Comparison of ENCODE assay signal across 11 mouse cellular contexts in the genomic region with DNA sequence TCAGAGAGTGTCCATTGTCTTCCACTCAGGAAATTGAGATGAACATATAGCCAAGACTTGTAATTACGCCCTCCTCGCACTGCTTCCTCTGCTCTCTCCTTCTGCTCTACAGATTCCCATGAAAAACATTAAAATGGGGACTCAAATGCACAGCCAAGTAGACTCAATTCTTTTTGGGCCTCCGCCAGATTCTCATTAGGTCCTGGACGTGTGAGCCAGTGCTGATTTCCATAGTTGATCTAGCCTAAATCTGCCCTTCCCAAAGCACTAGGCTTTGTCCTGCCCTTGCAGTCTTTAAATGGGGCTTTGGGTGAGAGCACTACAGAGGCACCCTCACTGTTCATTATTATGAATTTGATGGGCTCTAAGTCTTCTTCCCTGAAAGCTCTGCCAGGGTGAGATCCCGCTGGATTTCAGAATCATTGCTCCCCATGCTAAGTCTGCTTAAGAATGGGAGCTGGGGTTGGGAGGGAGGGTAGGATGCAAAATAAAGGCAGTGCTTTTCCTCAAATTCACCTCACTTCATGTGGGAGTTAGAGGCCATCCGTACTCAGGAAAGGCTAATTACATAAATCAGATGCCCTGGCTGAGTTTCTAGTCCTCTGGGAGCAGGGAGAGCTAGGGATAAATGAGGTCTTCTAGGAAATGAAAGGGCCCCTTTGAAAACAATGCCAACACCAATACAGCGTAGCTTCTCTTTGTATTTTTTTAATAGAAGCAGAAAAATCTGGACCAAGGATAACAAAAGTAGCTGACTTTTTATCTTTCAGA. TPM values are rescaled to one million over a fixed set of nuclear protein-coding genes. Genes with fewer than 3 reads are reported as not detected.
A peak's percentile ranks its signal among the peaks of the same experiment; 100 is the strongest.
DNase-seq lines count a peak whose midpoint lies in the region; ATAC-seq lines count a peak whose summit lies in the region.
"Had no signal": no experiment of that assay in that cellular context is flagged by ENCODE, and none has a peak within 500 bp of the region (broad histone marks: within the 10 kb centered on the region; RNA-seq: fewer than 3 reads in every experiment).

No protein-coding gene starts in this region.

- H3K27me3 ChIP-seq in embryonic facial prominence, embryonic 10.5 days (replicated peaks; ENCODE audit: low read depth, poor library complexity, severe bottlenecking) = peaks cover 18% of the 10 kb centered on the region; the same call in 1 of the 2 replicates
- no peaks in the 10 kb centered on the region for H3K27me3 ChIP-seq in forebrain, embryonic 16.5 days (replicated peaks; ENCODE audit: control insufficient read depth, insufficient read depth, low read length)
- peaks cover 57% of the 10 kb centered on the region for H3K27me3 ChIP-seq in midbrain, embryonic 12.5 days
- H3K27me3 ChIP-seq: liver, embryonic 15.5 days had no signal

- H3K36me3 ChIP-seq in embryonic facial prominence, embryonic 10.5 days (replicated peaks) = peaks cover 22% of the 10 kb centered on the region
- H3K36me3 ChIP-seq in forebrain, embryonic 16.5 days (ENCODE audit: control insufficient read depth, insufficient read depth) = no peaks in the 10 kb centered on the region
- H3K36me3 ChIP-seq in midbrain, embryonic 12.5 days = no peaks in the 10 kb centered on the region
- H3K36me3 ChIP-seq: liver, embryonic 15.5 days had no signal

- no peak overlapping the region for H3K9ac ChIP-seq in forebrain, embryonic 16.5 days (replicated peaks; ENCODE audit: low read depth, low read length)
- no peak overlapping the region for H3K9ac ChIP-seq in midbrain, embryonic 12.5 days (replicated peaks)
- H3K9ac ChIP-seq: liver, embryonic 15.5 days had no signal

- peak overlapping the region; percentile 27; the same call in 1 of the 2 replicates for H3K27ac ChIP-seq in embryonic facial prominence, embryonic 10.5 days (replicated peaks)
- peak overlapping the region; percentile 87 for H3K27ac ChIP-seq in forebrain, embryonic 16.5 days (ENCODE audit: low read length)
- H3K27ac ChIP-seq in midbrain, embryonic 12.5 days (replicated peaks) = peak overlapping the region; percentile 39
- H3K27ac ChIP-seq: liver, embryonic 15.5 days had no signal

- peak; percentile 42 for DNase-seq in layer of hippocampus, adult 11-12 months (ENCODE audit: low spot score)
- no peak for DNase-seq in layer of hippocampus, postnatal 25 days (ENCODE audit: extremely low spot score in 1 of 2, low spot score in 1 of 2)
- DNase-seq in embryonic facial prominence, embryonic 10.5 days (ENCODE audit: low spot score) = no peak
- no peak for DNase-seq in spleen, postnatal 10 days (ENCODE audit: low spot score in 2 of 2)
- no peak for DNase-seq in right cerebral cortex, adult 2 months (ENCODE audit: low spot score in 2 of 2)

- H3K4me3 ChIP-seq in embryonic facial prominence, embryonic 10.5 days = no peak overlapping the region
- H3K4me3 ChIP-seq in forebrain, embryonic 16.5 days (replicated peaks; ENCODE audit: low read length) = no peak overlapping the region
- H3K4me3 ChIP-seq in midbrain, embryonic 12.5 days = no peak overlapping the region
- H3K4me3 ChIP-seq: liver, embryonic 15.5 days had no signal

- ATAC-seq in forebrain, embryonic 16.5 days = peak; percentile 90
- ATAC-seq in midbrain, embryonic 12.5 days (ENCODE audit: low FRiP score, low read depth) = peak; percentile 55
- no peak for ATAC-seq in megakaryocyte progenitor cell, adult 5-6 weeks (replicated peaks; ENCODE audit: poor library complexity)

- 55% methylated on average over 7 of the region's 7 CpGs for whole genome bisulfite sequencing in embryonic facial prominence, embryonic 10.5 days
- 13% methylated on average over 7 of the region's 7 CpGs for WGBS in forebrain, embryonic 16.5 days
- 30% methylated on average over 7 of the region's 7 CpGs for WGBS in midbrain, embryonic 12.5 days

- H3K4me2 ChIP-seq in forebrain, embryonic 16.5 days (ENCODE audit: low read length) = 0 out of 2 replicates have a peak overlapping the region, but pooled peaks have one; percentile 5
- H3K4me2 ChIP-seq in midbrain, embryonic 12.5 days (replicated peaks) = no peak overlapping the region
- H3K4me2 ChIP-seq: liver, embryonic 15.5 days had no signal

- no peaks in the 10 kb centered on the region for H3K9me3 ChIP-seq in embryonic facial prominence, embryonic 10.5 days
- no peaks in the 10 kb centered on the region for H3K9me3 ChIP-seq in forebrain, embryonic 16.5 days (ENCODE audit: control insufficient read depth, low read length)
- H3K9me3 ChIP-seq in midbrain, embryonic 12.5 days = no peaks in the 10 kb centered on the region
- H3K9me3 ChIP-seq: liver, embryonic 15.5 days had no signal

- H3K4me1 ChIP-seq in embryonic facial prominence, embryonic 10.5 days = peaks cover 52% of the 10 kb centered on the region
- H3K4me1 ChIP-seq in forebrain, embryonic 16.5 days (replicated peaks; ENCODE audit: control insufficient read depth, insufficient read depth, low read length) = peaks cover 34% of the 10 kb centered on the region
- H3K4me1 ChIP-seq in midbrain, embryonic 12.5 days = peaks cover 49% of the 10 kb centered on the region
- H3K4me1 ChIP-seq: liver, embryonic 15.5 days had no signal

RNA-seq across cellular contexts. Expression of a gene that starts 32.3 kb away (rescaled TPM):
- 100 to 1,000 TPM; 253 to 267 TPM for total RNA-seq in layer of hippocampus, postnatal 25 days (2021)
- 225 and 262 TPM in 2 replicates for polyA plus RNA-seq in embryonic facial prominence, embryonic 10.5 days (2016; fragmentation: Nextera tagmentation; extraction: Ambion mirVana)
- 472 and 585 TPM in 2 replicates for polyA plus RNA-seq in forebrain, embryonic 16.5 days (2015; fragmentation: Nextera tagmentation; extraction: Ambion mirVana)
- 317 and 363 TPM in 2 replicates for polyA plus RNA-seq in midbrain, embryonic 12.5 days (2016; fragmentation: Nextera tagmentation; extraction: Ambion mirVana)
- total RNA-seq in megakaryocyte progenitor cell, adult 5-6 weeks (2015) = not detected in 2 replicates
- 0.17 and 0.42 TPM in 2 replicates for total RNA-seq in megakaryocyte progenitor cell, adult 5-6 weeks (2017)
- total RNA-seq: MEL; neutrophil, adult 5-6 weeks had no signal

Comparison
In these comparisons a context has a peak if more than half of its experiments do, and no peak if none do; other contexts are left out.
1. H3K27ac ChIP-seq: peak in every context shown above with its lines; median percentile 87 in forebrain, embryonic 16.5 days; 39 in midbrain, embryonic 12.5 days; 27 in embryonic facial prominence, embryonic 10.5 days.